Mouse (Mus musculus): Measurements from ENCODE around the gene Ttc1. TPM values are rescaled to one million over a fixed set of nuclear protein-coding genes. Genes with fewer than 3 reads are reported as not detected.

Ttc1 gene
- polyA plus RNA-seq, 1 experiment from 2014 or later, result 79.3 TPM

GRCm38 (mm10) chr11:43727796-43728195, 20.0 kb downstream of the Ttc1 start:
- Histone ChIP-seq H3K9me3 (ENCODE audit: control insufficient read depth, low read length) (no peaks in the 10 kb centered on the region), H3K4me2 (ENCODE audit: low read length) (no peak overlapping the region), H3K27me3 (ENCODE audit: control insufficient read depth, insufficient read depth, low read length) (no peaks in the 10 kb centered on the region), H3K9ac (replicated peaks; ENCODE audit: low read length) (no peak overlapping the region), H3K36me3 (ENCODE audit: control insufficient read depth, insufficient read depth, low read length) (peaks cover 63% of the 10 kb centered on the region), H3K4me3 (replicated peaks; ENCODE audit: low read depth, low read length) (no peak overlapping the region), H3K27ac (replicated peaks; ENCODE audit: low read depth, low read length) (no peak overlapping the region), H3K4me1 (ENCODE audit: control insufficient read depth, insufficient read depth, low read length) (no peaks in the 10 kb centered on the region)
- 92% methylated on average over 7 of the region's 7 CpGs for WGBS
- no peak for DNase-seq
- ATAC-seq (ENCODE audit: low FRiP score, low TSS enrichment), result no peak

- WGBS, result 95% methylated on average over 3 of the region's 3 CpGs
- Histone ChIP-seq H3K27ac (replicated peaks; ENCODE audit: low read depth, low read length) (no peak overlapping the region), H3K9ac (replicated peaks; ENCODE audit: low read length) (no peak overlapping the region), H3K4me2 (ENCODE audit: low read length) (no peak overlapping the region), H3K4me3 (replicated peaks; ENCODE audit: low read depth, low read length) (no peak overlapping the region), H3K27me3 (ENCODE audit: control insufficient read depth, insufficient read depth, low read length) (no peaks in the 10 kb centered on the region), H3K9me3 (ENCODE audit: control insufficient read depth, low read length) (no peaks in the 10 kb centered on the region), H3K36me3 (ENCODE audit: control insufficient read depth, insufficient read depth, low read length) (peaks cover 47% of the 10 kb centered on the region), H3K4me1 (ENCODE audit: control insufficient read depth, insufficient read depth, low read length) (no peaks in the 10 kb centered on the region)
- ATAC-seq (ENCODE audit: low FRiP score, low TSS enrichment) (no peak), DNase-seq (no peak)
These were observed 24.4 kb downstream of the Ttc1 start for GRCm38 (mm10) chr11:43723411-43723810.

DNA sequence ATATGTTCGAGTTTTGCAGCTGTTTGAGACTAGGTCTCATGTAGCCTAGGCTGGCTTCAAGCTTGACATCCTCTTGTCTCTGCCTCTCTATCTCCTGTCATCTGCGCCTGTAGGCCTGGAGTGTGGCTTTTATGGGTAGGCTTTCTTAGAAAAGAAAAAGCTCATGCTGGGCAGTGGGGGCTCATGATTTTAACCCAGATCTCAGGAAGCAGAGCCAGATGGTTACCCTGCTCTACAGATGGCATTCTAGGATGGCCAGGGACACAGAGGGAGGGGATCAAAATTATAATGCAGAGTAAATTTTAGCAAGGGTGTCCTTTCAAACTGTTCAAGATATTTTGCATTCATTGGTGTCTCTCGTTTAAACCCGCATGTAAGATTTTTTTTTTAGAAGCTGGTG, 35.6 kb downstream of the Ttc1 start:
- Histone ChIP-seq H3K4me2 (ENCODE audit: low read length) (no peak overlapping the region), H3K36me3 (ENCODE audit: control insufficient read depth, insufficient read depth, low read length) (peaks cover 16% of the 10 kb centered on the region), H3K4me1 (ENCODE audit: control insufficient read depth, insufficient read depth, low read length) (no peaks in the 10 kb centered on the region), H3K9me3 (ENCODE audit: control insufficient read depth, low read length) (no peaks in the 10 kb centered on the region), H3K4me3 (replicated peaks; ENCODE audit: low read depth, low read length) (no peak overlapping the region), H3K9ac (replicated peaks; ENCODE audit: low read length) (no peak overlapping the region), H3K27ac (replicated peaks; ENCODE audit: low read depth, low read length) (no peak overlapping the region), H3K27me3 (ENCODE audit: control insufficient read depth, insufficient read depth, low read length) (no peaks in the 10 kb centered on the region)
- DNase-seq (no peak), ATAC-seq (ENCODE audit: low FRiP score, low TSS enrichment) (no peak)
- 93% methylated on average over 4 of the region's 4 CpGs for WGBS

DNA sequence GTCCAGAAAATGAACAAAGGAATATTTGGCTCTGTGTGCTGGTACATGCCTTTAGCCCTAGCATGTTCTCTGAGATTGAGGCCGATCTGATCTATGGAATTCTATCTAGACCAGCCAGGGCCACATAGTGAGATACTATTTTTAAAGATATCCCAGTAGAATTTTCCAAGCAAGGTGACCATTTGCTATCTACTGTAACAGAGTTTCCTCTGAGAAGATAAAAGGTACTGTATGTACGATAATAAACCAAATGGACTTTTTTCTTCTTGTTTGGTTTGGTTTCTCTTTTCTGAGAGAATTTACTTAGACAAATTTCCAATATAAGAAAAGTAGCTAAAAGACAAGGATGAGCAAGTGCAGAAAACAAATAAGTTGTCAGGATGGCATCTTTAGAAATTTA, 39.4 kb downstream of the Ttc1 start:
- Histone ChIP-seq H3K27ac (replicated peaks; ENCODE audit: low read depth, low read length) (no peak overlapping the region), H3K4me1 (ENCODE audit: control insufficient read depth, insufficient read depth, low read length) (no peaks in the 10 kb centered on the region), H3K27me3 (ENCODE audit: control insufficient read depth, insufficient read depth, low read length) (no peaks in the 10 kb centered on the region), H3K9me3 (ENCODE audit: control insufficient read depth, low read length) (no peaks in the 10 kb centered on the region), H3K9ac (replicated peaks; ENCODE audit: low read length) (no peak overlapping the region), H3K4me2 (ENCODE audit: low read length) (no peak overlapping the region), H3K36me3 (ENCODE audit: control insufficient read depth, insufficient read depth, low read length) (peaks cover 23% of the 10 kb centered on the region), H3K4me3 (replicated peaks; ENCODE audit: low read depth, low read length) (no peak overlapping the region)
- 96% methylated on average over 2 of the region's 2 CpGs for WGBS
- DNase-seq (no peak), ATAC-seq (ENCODE audit: low FRiP score, low TSS enrichment) (no peak)

DNA sequence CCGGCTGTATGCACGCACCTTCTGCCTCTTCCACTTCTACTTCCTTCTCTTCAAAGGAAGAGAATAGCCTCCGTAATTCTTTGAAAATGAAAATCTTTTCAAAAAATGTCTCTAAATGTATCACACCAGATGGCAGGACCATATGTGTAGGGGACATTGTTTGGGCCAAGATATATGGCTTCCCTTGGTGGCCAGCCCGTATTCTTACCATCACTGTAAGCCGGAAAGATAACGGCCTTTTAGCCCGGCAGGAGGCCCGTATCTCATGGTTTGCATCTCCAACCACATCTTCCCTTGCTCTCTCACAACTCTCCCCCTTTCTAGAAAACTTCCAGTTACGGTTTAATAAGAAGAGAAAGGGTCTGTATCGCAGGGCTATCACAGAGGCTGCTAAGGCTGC, 42.1 kb downstream of the Ttc1 start:
- H3K9ac ChIP-seq (replicated peaks; ENCODE audit: low read length), result no peak overlapping the region
- no peak for DNase-seq
- H3K4me1 ChIP-seq (ENCODE audit: control insufficient read depth, insufficient read depth, low read length), result no peaks in the 10 kb centered on the region
- H3K4me2 ChIP-seq (ENCODE audit: low read length), result no peak overlapping the region
- H3K27ac ChIP-seq (replicated peaks; ENCODE audit: low read depth, low read length), result no peak overlapping the region
- WGBS, result 91% methylated on average over 10 of the region's 10 CpGs
- no peaks in the 10 kb centered on the region for H3K9me3 ChIP-seq (ENCODE audit: control insufficient read depth, low read length)
- H3K36me3 ChIP-seq (ENCODE audit: control insufficient read depth, insufficient read depth, low read length), result peaks cover 23% of the 10 kb centered on the region
- H3K27me3 ChIP-seq (ENCODE audit: control insufficient read depth, insufficient read depth, low read length), result no peaks in the 10 kb centered on the region
- H3K4me3 ChIP-seq (replicated peaks; ENCODE audit: low read depth, low read length), result no peak overlapping the region
- no peak for ATAC-seq (ENCODE audit: low FRiP score, low TSS enrichment)

DNA sequence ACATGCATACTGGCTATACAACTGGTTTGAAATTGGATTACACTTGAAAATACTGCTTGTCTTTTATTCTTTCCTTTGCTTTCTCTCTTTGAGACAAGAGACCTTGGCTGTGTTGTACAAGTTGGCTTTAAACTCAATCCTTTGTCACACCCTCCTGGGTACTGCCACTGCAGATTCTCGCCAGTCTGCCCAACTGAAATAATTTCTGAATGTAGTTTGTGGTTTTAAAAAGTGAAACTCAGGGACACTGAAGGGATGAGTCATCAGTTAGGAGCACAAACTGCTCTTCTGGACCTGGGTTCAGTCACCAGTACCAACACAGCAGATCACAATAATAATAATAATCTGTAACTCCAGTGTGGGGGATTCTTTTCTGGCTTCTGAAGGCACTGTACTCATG, 44.3 kb downstream of the Ttc1 start:
- Histone ChIP-seq H3K9me3 (ENCODE audit: control insufficient read depth, low read length) (no peaks in the 10 kb centered on the region), H3K9ac (replicated peaks; ENCODE audit: low read length) (no peak overlapping the region), H3K4me3 (replicated peaks; ENCODE audit: low read depth, low read length) (no peak overlapping the region), H3K27me3 (ENCODE audit: control insufficient read depth, insufficient read depth, low read length) (no peaks in the 10 kb centered on the region), H3K27ac (replicated peaks; ENCODE audit: low read depth, low read length) (no peak overlapping the region), H3K4me1 (ENCODE audit: control insufficient read depth, insufficient read depth, low read length) (no peaks in the 10 kb centered on the region), H3K36me3 (ENCODE audit: control insufficient read depth, insufficient read depth, low read length) (peaks cover 30% of the 10 kb centered on the region), H3K4me2 (ENCODE audit: low read length) (no peak overlapping the region)
- no peak for DNase-seq
- ATAC-seq (ENCODE audit: low FRiP score, low TSS enrichment), result no peak
- 63% methylated on average over 1 of the region's 1 CpGs for WGBS

- Histone ChIP-seq H3K27me3 (ENCODE audit: control insufficient read depth, insufficient read depth, low read length) (no peaks in the 10 kb centered on the region), H3K4me3 (replicated peaks; ENCODE audit: low read depth, low read length) (no peak overlapping the region), H3K9ac (replicated peaks; ENCODE audit: low read length) (no peak overlapping the region), H3K4me1 (ENCODE audit: control insufficient read depth, insufficient read depth, low read length) (no peaks in the 10 kb centered on the region), H3K36me3 (ENCODE audit: control insufficient read depth, insufficient read depth, low read length) (peaks cover 33% of the 10 kb centered on the region), H3K4me2 (ENCODE audit: low read length) (no peak overlapping the region), H3K27ac (replicated peaks; ENCODE audit: low read depth, low read length) (no peak overlapping the region), H3K9me3 (ENCODE audit: control insufficient read depth, low read length) (no peaks in the 10 kb centered on the region)
- ATAC-seq (ENCODE audit: low FRiP score, low TSS enrichment) (no peak), DNase-seq (no peak)
- 100% methylated on average over 3 of the region's 3 CpGs for WGBS
These were observed 47.5 kb downstream of the Ttc1 start for GRCm38 (mm10) chr11:43700291-43700690.

- DNase-seq (no peak), ATAC-seq (ENCODE audit: low FRiP score, low TSS enrichment) (no peak)
- no peaks in the 10 kb centered on the region for H3K4me1 ChIP-seq (ENCODE audit: control insufficient read depth, insufficient read depth, low read length)
- H3K9me3 ChIP-seq (ENCODE audit: control insufficient read depth, low read length), result no peaks in the 10 kb centered on the region
- H3K4me2 ChIP-seq (ENCODE audit: low read length), result no peak overlapping the region
- no peak overlapping the region for H3K9ac ChIP-seq (replicated peaks; ENCODE audit: low read length)
- 90% methylated on average over 5 of the region's 5 CpGs for WGBS
- H3K4me3 ChIP-seq (replicated peaks; ENCODE audit: low read depth, low read length), result no peak overlapping the region
- no peaks in the 10 kb centered on the region for H3K27me3 ChIP-seq (ENCODE audit: control insufficient read depth, insufficient read depth, low read length)
- H3K27ac ChIP-seq (replicated peaks; ENCODE audit: low read depth, low read length), result no peak overlapping the region
- H3K36me3 ChIP-seq (ENCODE audit: control insufficient read depth, insufficient read depth, low read length), result peaks cover 30% of the 10 kb centered on the region
These were observed 49.2 kb downstream of the Ttc1 start for GRCm38 (mm10) chr11:43698621-43699020.

DNA sequence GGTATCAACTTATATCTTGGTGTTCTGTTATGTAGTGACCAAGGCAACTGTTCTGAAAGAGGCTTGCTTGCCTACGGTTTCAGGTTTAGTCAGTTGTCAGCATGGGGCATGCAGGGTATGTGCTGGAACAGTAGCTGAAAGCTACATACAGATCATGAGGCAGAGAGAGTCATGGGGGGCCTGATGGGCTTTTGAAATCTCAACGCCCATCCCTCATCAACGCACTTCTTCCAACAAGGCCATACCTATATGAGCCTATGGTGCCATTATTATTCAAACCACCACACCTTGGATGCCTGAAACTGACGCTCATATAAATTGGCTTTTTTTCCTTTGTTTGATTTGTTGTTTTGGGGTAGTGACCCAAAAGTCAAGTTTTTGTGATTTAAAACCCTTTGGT, 51.2 kb downstream of the Ttc1 start:
- Histone ChIP-seq H3K9ac (replicated peaks; ENCODE audit: low read length) (no peak overlapping the region), H3K4me1 (ENCODE audit: control insufficient read depth, insufficient read depth, low read length) (no peaks in the 10 kb centered on the region), H3K36me3 (ENCODE audit: control insufficient read depth, insufficient read depth, low read length) (peaks cover 44% of the 10 kb centered on the region), H3K9me3 (ENCODE audit: control insufficient read depth, low read length) (no peaks in the 10 kb centered on the region), H3K27me3 (ENCODE audit: control insufficient read depth, insufficient read depth, low read length) (no peaks in the 10 kb centered on the region), H3K4me2 (ENCODE audit: low read length) (no peak overlapping the region), H3K4me3 (replicated peaks; ENCODE audit: low read depth, low read length) (no peak overlapping the region), H3K27ac (replicated peaks; ENCODE audit: low read depth, low read length) (no peak overlapping the region)
- 85% methylated on average over 4 of the region's 4 CpGs for WGBS
- DNase-seq (no peak), ATAC-seq (ENCODE audit: low FRiP score, low TSS enrichment) (no peak)

Measured in midbrain, embryonic 14.5 days (tissue).